Mouse (Mus musculus): Measurements from ENCODE around the gene Arhgap24.

DNA sequence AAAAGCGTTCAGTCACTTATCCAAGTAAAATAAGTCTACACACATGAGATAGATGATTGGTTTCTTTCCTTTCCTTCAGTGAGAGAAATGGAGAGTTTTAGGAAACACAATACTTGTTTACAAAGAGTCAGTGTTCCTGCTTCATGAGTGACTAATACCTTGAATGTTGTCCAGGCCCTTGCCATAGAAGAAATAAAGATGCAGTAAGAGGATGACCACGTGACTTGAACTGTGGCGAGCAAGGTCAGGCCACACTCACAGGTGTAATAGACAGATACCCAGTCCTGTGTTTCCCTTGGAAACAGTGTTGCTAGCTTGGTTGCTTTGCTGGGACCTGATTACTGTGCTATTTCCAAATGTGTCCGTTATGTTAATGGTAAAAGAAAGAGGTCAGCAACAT is 23.4 kb downstream of the Arhgap24 start:
- no peak for TF ChIP-seq POLR2A (IDR thresholded peaks at IDR 0.05; ENCODE audit: low read depth, low read length)
- no peak for TF ChIP-seq MAX (IDR thresholded peaks at IDR 0.05; ENCODE audit: low read length)
- no peak for TF ChIP-seq ZNF384 (IDR thresholded peaks at IDR 0.05; ENCODE audit: low read depth, low read length)
- no peak for TF ChIP-seq TBP (conservative IDR thresholded peaks at IDR 0.05; ENCODE audit: low read depth, low read length)
- TF ChIP-seq ETS1 (conservative IDR thresholded peaks at IDR 0.05; ENCODE audit: low read depth, low read length): no peak
- peak; percentile 14; the same call in 1 of the 2 replicates for TF ChIP-seq USF1 (IDR thresholded peaks at IDR 0.05; ENCODE audit: low read depth, low read length)
